Mouse (Mus musculus) CD4-positive, CD25-positive, alpha-beta regulatory T cell, adult 4 months (primary cell): ENCODE measurements around the gene Foxi1. TPM values are rescaled to one million over a fixed set of nuclear protein-coding genes. Genes with fewer than 3 reads are reported as not detected.

Experiments used
- ATAC-seq: one replicate; pipeline ENCODE4 v1.8.0; 2017
- polyA plus RNA-seq, 2 experiments: library from polyadenylated mRNA; unstranded; fragments of 100-300 nt; shearing (Covaris generic); gene quantifications; one replicate each; pipeline ENCODE4 v1.2.1; 2017

The Foxi1 gene
- polyA plus RNA-seq, 2 experiments from 2014 or later: not detected

DNA sequence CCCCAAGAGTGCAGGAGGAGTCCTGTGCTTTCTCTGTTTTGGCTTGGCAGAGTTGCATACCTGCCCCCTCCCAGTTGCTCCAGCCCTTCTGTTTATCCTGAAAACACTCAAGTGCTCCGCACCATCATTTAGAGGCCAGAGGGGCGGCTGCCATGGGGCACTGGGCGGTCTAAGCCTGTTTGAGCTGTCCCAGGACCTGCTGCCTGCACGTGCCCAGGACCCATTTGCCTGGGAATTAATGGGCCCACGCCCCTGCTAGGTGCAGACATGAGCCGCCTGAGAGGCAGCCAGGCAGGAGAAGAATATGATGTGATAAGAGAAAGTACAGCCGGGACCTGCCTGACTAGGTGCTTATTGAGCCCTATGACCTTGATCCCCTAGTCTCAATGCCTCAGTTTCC is 52.7 kb downstream of the Foxi1 start:
- no peak for ATAC-seq

Other genes starting within 250 kb of the Foxi1 start
- 1 to 10 TPM in 1 of 2 experiments, under 1 TPM in 1; 0.79 to 1.0 TPM for gene Kcnmb1, start 245.1 kb downstream of the Foxi1 start, polyA plus RNA-seq
- not detected for gene Kcnip1, start 214.9 kb downstream of the Foxi1 start, polyA plus RNA-seq
- gene Lcp2, start 161.2 kb downstream of the Foxi1 start, polyA plus RNA-seq: 100 to 1,000 TPM; 477 to 563 TPM
- gene 4930469K13Rik, start 109.5 kb downstream of the Foxi1 start, polyA plus RNA-seq: 10 to 100 TPM; 10.7 to 11.1 TPM
- 1 to 10 TPM; 5.4 to 8.7 TPM for gene Fam196b, start 106.7 kb upstream of the Foxi1 start, polyA plus RNA-seq